Mouse (Mus musculus): ENCODE results near the gene Ptp4a2. TPM values are rescaled to one million over a fixed set of nuclear protein-coding genes. Genes with fewer than 3 reads are reported as not detected.

Gene Ptp4a2
- polyA plus RNA-seq, 1 experiment from 2014 or later: 370 TPM

DNA sequence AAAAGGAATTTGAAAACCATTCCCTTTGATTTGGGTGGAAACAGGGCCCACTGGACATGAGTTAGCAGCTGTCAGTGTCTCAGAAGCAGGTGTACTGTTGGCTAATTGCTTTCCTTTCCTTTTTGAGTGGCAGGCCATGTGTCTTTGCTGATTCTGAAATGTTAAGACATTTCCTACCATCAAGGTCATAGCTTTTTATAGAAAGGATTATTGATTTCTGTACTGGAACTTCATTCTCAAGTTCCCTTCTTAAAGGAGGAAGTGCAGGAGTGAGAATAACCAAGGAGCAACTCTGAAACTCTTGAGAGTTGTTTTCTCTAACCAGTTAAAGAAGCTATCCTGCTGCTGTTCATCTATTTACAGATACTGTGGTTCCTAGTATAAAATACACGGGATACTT is 18.8 kb downstream of the Ptp4a2 start:
- no peak for ATAC-seq (ENCODE audit: low FRiP score, low read depth)
- Histone ChIP-seq H3K36me3 (no peaks in the 10 kb centered on the region), H3K4me2 (replicated peaks) (no peak overlapping the region), H3K4me1 (peaks cover 33% of the 10 kb centered on the region), H3K9me3 (no peaks in the 10 kb centered on the region), H3K27me3 (no peaks in the 10 kb centered on the region), H3K4me3 (no peak overlapping the region), H3K27ac (no peak overlapping the region), H3K9ac (no peak overlapping the region)
- WGBS: 73% methylated on average over 1 of the region's 1 CpGs

DNA sequence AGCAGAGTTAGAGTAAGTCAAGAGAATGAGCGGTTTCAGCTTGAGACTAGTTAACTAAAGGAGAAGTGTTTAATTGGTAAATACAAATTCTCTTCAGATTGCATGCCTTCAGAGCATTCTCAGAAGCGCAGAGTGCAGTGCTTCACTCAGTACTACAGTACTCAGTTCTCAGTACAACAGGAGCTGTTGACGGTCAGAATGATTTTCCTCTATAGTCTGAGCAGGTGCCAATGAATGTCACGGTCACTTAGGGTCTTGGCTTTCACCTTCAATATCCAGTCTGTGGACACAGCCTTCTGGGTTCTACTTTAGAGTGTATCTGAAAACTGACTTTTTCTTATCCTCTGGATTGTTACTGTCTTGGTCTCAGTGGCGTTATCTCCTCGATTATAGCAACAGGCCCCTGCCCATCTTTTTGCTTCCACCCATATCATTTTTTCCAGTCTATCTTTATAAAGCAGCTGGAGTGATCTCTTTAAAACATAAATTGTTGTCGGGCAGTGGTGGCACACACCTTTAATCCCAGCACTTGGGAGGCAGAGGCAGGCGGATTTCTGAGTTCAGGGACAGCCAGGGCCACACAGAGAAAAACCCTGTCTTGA is 19.4 kb downstream of the Ptp4a2 start:
- H3K36me3 ChIP-seq: no peaks in the 10 kb centered on the region
- no peaks in the 10 kb centered on the region for H3K9me3 ChIP-seq
- no peak overlapping the region for H3K4me2 ChIP-seq (replicated peaks)
- H3K4me3 ChIP-seq: no peak overlapping the region
- H3K4me1 ChIP-seq: peaks cover 33% of the 10 kb centered on the region
- H3K27me3 ChIP-seq: no peaks in the 10 kb centered on the region
- H3K27ac ChIP-seq: no peak overlapping the region; the same call in 1 of the 2 replicates
- no peak overlapping the region for H3K9ac ChIP-seq
- ATAC-seq (ENCODE audit: low FRiP score, low read depth): no peak
- WGBS: 87% methylated on average over 8 of the region's 8 CpGs

DNA sequence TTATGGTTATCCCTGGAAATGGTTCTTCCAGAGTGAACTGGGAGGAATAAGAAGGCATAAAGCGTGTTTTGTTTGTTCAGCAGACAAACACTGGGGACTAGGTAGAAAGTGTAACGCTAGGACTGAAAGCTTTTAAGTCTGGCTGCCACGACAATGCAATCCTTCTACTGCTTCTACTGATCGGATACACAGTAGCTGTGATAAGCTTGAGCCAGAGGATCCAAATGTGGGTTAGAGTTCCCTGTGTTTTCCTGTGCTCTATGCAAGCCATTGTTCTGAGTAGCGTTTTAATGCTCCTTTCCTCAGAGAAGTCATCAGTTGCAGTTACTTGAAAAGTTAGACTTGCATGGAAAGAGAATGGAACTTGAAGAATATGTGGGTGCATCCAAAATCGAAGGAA is 23.6 kb downstream of the Ptp4a2 start:
- no peak overlapping the region for H3K9ac ChIP-seq
- H3K4me1 ChIP-seq: peaks cover 17% of the 10 kb centered on the region
- H3K27me3 ChIP-seq: no peaks in the 10 kb centered on the region
- no peak overlapping the region for H3K27ac ChIP-seq
- H3K36me3 ChIP-seq: peaks cover 3% of the 10 kb centered on the region; the same call in 1 of the 2 replicates
- ATAC-seq (ENCODE audit: low FRiP score, low read depth): no peak
- H3K4me2 ChIP-seq (replicated peaks): no peak overlapping the region
- no peaks in the 10 kb centered on the region for H3K9me3 ChIP-seq
- no peak overlapping the region for H3K4me3 ChIP-seq
- WGBS: 71% methylated on average over 6 of the region's 6 CpGs

DNA sequence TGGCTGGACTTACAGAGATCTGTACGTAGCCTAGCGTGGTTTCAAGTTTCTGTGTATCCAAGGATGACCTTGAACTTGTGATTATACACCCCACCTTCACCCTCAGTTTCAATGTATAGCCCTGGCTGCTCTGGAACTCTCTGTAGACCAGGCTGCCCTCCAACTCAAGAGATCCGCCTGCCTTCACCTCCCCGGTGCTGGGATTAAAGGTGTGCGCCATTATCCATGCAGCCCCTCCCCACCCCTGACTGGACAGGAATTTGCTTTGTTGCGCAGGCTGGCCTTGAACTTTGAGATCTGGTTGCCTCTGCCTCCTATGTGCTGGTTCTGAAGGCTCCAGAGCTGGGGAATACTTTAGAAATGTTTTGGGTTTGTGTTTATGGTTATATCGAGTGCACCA is 24.3 kb downstream of the Ptp4a2 start:
- H3K27ac ChIP-seq: no peak overlapping the region
- H3K9ac ChIP-seq: no peak overlapping the region
- H3K4me1 ChIP-seq: peaks cover 17% of the 10 kb centered on the region
- H3K27me3 ChIP-seq: no peaks in the 10 kb centered on the region
- 92% methylated on average over 7 of the region's 7 CpGs for WGBS
- ATAC-seq (ENCODE audit: low FRiP score, low read depth): no peak
- H3K4me2 ChIP-seq (replicated peaks): no peak overlapping the region
- H3K36me3 ChIP-seq: peaks cover 9% of the 10 kb centered on the region
- no peaks in the 10 kb centered on the region for H3K9me3 ChIP-seq
- no peak overlapping the region for H3K4me3 ChIP-seq

DNA sequence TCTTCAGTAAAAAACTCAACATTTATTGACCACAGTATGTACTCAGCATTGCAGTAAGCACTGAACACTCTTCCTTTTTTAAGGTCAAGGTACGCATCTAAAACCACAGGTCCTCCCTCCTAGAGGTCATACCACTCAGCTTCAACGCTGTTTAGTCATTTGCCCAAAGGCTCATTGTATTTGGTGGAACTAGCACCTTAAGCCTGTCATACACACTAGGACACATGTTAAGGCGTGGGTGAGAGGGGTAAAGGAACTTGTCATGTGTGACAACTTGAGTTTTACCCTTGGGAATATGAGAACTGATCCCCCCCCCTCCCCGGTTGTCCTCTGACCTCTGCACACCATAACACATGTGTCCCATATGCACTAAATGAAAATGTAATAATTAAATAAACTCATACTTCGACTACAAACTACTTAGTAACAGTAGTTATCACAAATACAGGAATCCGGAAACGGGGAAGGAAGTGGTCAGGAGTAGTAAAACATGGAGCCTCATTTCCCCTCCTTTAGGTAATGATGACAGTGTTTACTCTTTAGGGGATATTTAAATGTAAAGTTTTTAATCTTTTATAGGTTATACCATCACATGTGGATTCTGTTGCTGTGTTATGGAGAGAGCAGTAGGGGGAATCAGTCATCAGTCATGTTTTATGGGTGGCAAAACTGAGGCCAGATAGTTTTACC is 29.0 kb downstream of the Ptp4a2 start:
- H3K9ac ChIP-seq: no peak overlapping the region
- H3K4me1 ChIP-seq: no peaks in the 10 kb centered on the region
- no peaks in the 10 kb centered on the region for H3K27me3 ChIP-seq
- H3K27ac ChIP-seq: no peak overlapping the region
- no peak for ATAC-seq (ENCODE audit: low FRiP score, low read depth)
- H3K36me3 ChIP-seq: peaks cover 54% of the 10 kb centered on the region
- 89% methylated on average over 7 of the region's 7 CpGs for WGBS
- H3K9me3 ChIP-seq: no peaks in the 10 kb centered on the region
- H3K4me2 ChIP-seq (replicated peaks): no peak overlapping the region
- no peak overlapping the region for H3K4me3 ChIP-seq

DNA sequence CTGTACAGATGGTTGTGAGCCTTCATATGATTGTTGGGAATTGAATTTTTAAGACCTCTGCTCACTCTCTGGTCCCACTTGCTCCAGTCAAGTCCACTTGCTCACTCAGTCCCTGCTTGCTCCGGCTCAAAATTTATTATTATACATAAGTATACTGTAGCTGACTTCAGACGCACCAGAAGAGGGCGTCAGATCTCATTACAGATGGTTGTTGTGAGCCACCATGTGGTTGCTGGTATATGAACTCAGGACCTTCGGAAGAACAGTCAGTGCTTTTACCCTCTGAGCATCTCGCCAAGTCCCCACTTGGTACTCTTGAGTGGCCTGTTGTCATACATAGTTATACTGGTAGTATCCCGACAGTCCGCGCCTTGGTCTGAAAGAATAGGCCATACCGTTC is 35.8 kb downstream of the Ptp4a2 start:
- Histone ChIP-seq H3K4me2 (replicated peaks) (no peak overlapping the region), H3K4me3 (no peak overlapping the region), H3K9ac (no peak overlapping the region), H3K27me3 (no peaks in the 10 kb centered on the region), H3K9me3 (no peaks in the 10 kb centered on the region), H3K36me3 (peaks cover 72% of the 10 kb centered on the region), H3K27ac (no peak overlapping the region), H3K4me1 (no peaks in the 10 kb centered on the region)
- WGBS: 89% methylated on average over 9 of the region's 9 CpGs
- no peak for ATAC-seq (ENCODE audit: low FRiP score, low read depth)

DNA sequence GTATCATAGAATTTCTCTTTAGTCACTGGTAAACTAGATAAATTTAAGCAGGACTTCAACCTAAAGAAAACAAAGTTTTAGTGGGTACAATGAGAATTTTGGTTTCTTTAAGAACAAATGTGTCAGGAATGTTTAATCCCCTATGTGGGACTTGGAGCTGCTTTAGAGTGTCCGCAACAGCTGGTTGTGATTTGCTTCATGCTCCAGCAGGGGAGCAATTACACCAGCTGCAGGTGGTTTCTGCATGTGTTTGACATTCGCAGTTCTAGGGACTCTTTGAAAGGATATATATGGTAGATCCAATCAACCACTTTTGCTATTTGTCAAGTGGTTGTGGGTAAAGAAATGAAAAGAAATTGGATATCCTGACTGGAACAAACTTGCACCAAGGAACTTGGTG is 39.5 kb downstream of the Ptp4a2 start:
- no peak overlapping the region for H3K4me2 ChIP-seq (replicated peaks)
- H3K4me1 ChIP-seq: peaks cover 4% of the 10 kb centered on the region
- H3K27ac ChIP-seq: no peak overlapping the region
- no peak overlapping the region for H3K9ac ChIP-seq
- no peak overlapping the region for H3K4me3 ChIP-seq
- ATAC-seq (ENCODE audit: low FRiP score, low read depth): 0 out of 2 replicates have a peak, but pooled peaks have one; percentile 40
- no peaks in the 10 kb centered on the region for H3K9me3 ChIP-seq
- H3K36me3 ChIP-seq: peaks cover 45% of the 10 kb centered on the region
- H3K27me3 ChIP-seq: no peaks in the 10 kb centered on the region
- WGBS: 27% methylated on average over 2 of the region's 2 CpGs

DNA sequence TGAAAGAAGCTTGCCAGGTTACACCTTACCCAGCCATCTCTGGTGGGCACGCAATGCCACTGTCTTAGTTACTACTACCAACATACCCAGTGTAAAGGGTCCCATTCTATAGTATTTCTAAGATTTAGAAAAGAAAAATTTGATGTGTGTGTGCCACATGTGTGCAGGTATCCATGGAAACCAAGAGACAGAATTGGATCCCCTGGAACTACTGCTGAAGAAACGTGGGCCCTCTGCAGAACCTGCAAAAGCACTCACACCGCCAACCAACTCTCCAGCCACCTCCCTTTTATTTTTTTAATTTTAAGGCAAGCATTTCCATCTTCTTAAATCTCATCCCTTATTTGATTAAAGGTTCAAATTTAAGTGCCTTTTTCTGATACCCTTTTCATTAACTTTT is 40.8 kb downstream of the Ptp4a2 start:
- H3K4me2 ChIP-seq (replicated peaks): no peak overlapping the region
- H3K4me1 ChIP-seq: peaks cover 5% of the 10 kb centered on the region
- H3K36me3 ChIP-seq: peaks cover 32% of the 10 kb centered on the region
- no peak overlapping the region for H3K9ac ChIP-seq
- no peaks in the 10 kb centered on the region for H3K9me3 ChIP-seq
- ATAC-seq (ENCODE audit: low FRiP score, low read depth): no peak
- 88% methylated on average over 3 of the region's 3 CpGs for WGBS
- H3K27ac ChIP-seq: no peak overlapping the region
- no peaks in the 10 kb centered on the region for H3K27me3 ChIP-seq
- H3K4me3 ChIP-seq: no peak overlapping the region

DNA sequence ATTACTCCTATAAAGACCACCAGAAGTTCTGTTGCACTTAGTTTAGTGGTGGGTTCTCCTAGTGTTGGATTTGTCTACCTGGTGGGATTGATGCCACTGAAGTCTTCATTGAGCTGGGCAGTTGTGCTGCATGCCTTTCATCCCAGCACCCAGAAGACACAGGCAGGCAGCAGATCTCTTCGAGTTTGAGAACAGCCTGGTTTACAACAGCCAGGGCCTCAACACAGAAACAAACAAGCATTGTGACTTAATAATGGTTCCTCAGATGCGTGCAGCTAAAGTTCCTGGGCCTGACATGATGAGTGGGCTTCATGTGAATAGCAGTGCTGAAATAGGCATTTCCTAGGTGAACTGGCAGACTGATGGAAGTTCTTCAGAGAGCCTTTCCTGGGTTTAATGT is 42.0 kb downstream of the Ptp4a2 start:
- Histone ChIP-seq H3K4me2 (replicated peaks) (no peak overlapping the region), H3K9me3 (no peaks in the 10 kb centered on the region), H3K36me3 (peaks cover 23% of the 10 kb centered on the region), H3K4me3 (no peak overlapping the region), H3K27ac (no peak overlapping the region), H3K4me1 (peaks cover 5% of the 10 kb centered on the region), H3K27me3 (no peaks in the 10 kb centered on the region), H3K9ac (no peak overlapping the region)
- 66% methylated on average over 2 of the region's 2 CpGs for WGBS
- ATAC-seq (ENCODE audit: low FRiP score, low read depth): no peak

DNA sequence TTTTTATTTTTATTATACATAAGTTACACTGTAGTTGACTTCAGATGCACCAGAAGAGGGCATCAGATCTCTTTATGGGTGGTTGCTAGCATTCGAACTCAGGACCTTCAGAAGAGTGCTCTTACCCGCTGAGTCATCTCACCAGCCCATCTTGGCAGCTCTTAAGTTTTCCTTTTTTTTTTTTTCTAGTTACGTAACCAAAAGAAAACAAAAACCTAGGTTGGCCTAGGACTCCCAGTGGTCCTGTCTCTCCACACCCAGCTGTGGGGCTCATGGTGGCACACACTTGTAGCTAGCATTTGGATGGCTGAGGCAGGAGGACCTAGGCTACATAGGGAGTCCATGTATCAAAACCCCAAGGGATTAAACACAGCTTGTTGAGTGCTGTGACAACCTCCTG is 43.0 kb downstream of the Ptp4a2 start:
- Histone ChIP-seq H3K27ac (no peak overlapping the region), H3K27me3 (no peaks in the 10 kb centered on the region), H3K9ac (no peak overlapping the region), H3K4me2 (replicated peaks) (no peak overlapping the region), H3K36me3 (peaks cover 14% of the 10 kb centered on the region), H3K4me3 (no peak overlapping the region), H3K9me3 (no peaks in the 10 kb centered on the region), H3K4me1 (peaks cover 5% of the 10 kb centered on the region)
- 93% methylated on average over 3 of the region's 3 CpGs for WGBS
- no peak for ATAC-seq (ENCODE audit: low FRiP score, low read depth)

DNA sequence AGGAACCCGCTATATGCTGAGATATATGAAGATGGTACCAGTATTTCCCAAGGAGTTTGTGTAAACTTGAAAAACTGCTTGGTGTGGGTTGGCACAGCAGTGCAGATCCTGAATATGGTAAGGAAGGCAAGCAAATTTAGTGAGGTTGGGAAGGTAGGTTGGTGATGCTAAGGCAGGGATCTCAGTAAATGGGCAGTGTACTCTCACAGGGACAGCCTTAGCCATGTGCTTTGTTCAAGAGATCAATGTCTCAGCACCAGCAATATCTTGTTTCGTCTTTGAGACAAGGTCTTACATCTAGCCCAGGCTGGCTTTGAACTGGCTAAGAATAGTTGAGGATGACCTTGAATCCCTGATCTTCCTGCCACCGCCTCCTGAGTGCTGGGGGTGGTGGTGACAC is 43.6 kb downstream of the Ptp4a2 start:
- Histone ChIP-seq H3K27ac (no peak overlapping the region), H3K9ac (no peak overlapping the region), H3K4me3 (no peak overlapping the region), H3K27me3 (no peaks in the 10 kb centered on the region), H3K36me3 (peaks cover 9% of the 10 kb centered on the region), H3K4me2 (replicated peaks) (no peak overlapping the region), H3K9me3 (no peaks in the 10 kb centered on the region), H3K4me1 (peaks cover 5% of the 10 kb centered on the region)
- ATAC-seq (ENCODE audit: low FRiP score, low read depth): no peak
- WGBS: 83% methylated on average over 3 of the region's 3 CpGs

DNA sequence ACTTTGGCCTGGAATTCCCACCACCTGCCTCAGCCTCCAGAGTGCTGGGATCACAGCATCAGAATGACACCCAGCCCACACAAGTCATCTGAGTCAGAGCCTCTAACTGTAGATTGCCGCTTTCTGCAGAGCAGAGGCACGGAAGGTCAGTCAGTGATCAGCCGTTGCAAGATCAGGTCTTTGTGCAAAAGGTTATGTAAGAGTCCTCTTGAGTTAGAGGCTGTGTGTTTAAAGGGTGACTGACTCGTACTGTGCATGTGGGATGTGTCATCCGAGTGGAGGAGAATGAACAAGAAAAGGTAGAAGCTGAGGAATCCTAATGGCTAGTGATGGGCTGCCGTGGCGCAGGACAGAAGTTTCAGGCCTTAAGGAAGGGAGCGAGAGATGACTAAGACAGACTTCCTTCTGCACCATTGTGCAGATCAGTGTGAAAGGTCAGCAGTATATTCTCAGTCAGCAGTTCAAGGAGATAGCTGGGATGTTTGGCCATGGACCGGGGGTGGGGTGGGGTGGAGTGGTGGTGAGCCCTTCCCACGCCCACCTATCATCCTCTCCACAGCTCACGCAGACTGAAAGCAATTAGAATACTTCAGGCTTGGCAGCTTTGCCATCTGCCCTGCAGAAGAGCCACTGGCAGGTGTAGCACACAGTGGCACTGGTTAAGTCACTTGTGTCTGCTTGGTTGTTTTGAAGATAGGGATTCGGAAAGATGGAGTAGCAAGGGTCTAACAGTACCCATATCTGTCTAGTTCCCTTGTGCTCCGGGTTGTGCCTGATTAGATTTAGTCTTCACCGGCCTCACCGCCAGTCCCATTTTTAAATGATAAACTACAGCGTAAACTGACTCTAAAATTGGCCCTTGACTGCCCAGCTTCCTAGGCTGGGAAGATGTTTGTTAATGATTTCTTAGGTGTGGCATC is 44.3 kb downstream of the Ptp4a2 start:
- H3K36me3 ChIP-seq: peaks cover 9% of the 10 kb centered on the region
- no peaks in the 10 kb centered on the region for H3K9me3 ChIP-seq
- no peaks in the 10 kb centered on the region for H3K27me3 ChIP-seq
- no peak overlapping the region for H3K4me3 ChIP-seq
- 75% methylated on average over 16 of the region's 16 CpGs for WGBS
- no peak overlapping the region for H3K4me2 ChIP-seq (replicated peaks)
- no peak overlapping the region for H3K27ac ChIP-seq
- H3K9ac ChIP-seq: no peak overlapping the region
- no peak for ATAC-seq (ENCODE audit: low FRiP score, low read depth)
- peaks cover 5% of the 10 kb centered on the region for H3K4me1 ChIP-seq

All from limb, embryonic 13.5 days (tissue).